Mouse (Mus musculus) C2C12 (cell line): ENCODE results near the gene Dohh. TPM values are rescaled to one million over a fixed set of nuclear protein-coding genes. Genes with fewer than 3 reads are reported as not detected.
A peak's percentile ranks its signal among the peaks of the same experiment; 100 is the strongest.

Source experiments
- H3K27me3 ChIP-seq: one replicate; pipeline ENCODE4 v1.6.1; 2011; ENCODE audit not compliant: control insufficient read depth, insufficient read depth, insufficient read length
- H3K36me3 ChIP-seq: one replicate; pipeline ENCODE4 v1.6.1; 2011; ENCODE audit not compliant: control insufficient read depth, insufficient read depth
- H3K4me3 ChIP-seq: one replicate; pipeline ENCODE4 v1.5.1; 2011; ENCODE audit warnings: mild to moderate bottlenecking, control low read depth; ENCODE audit not compliant: poor library complexity, insufficient read depth, severe bottlenecking
- H3K79me2 ChIP-seq: one replicate; pipeline ENCODE4 v1.6.1; 2011; ENCODE audit not compliant: control insufficient read depth, insufficient read depth
- H3K79me3 ChIP-seq: one replicate; pipeline ENCODE4 v1.6.1; 2011; ENCODE audit warnings: low read depth, control low read depth
- H3ac ChIP-seq: one replicate; pipeline ENCODE3; 2011; ENCODE audit warnings: low read depth; ENCODE audit not compliant: control insufficient read depth, insufficient read length
- CEBPB ChIP-seq: IDR thresholded peaks from one replicate; pipeline ENCODE4 v1.6.1; 2011; ENCODE audit warnings: low read depth, mild to moderate bottlenecking, control low read depth, moderate library complexity
- CTCF ChIP-seq: IDR thresholded peaks from one replicate; pipeline ENCODE4 v1.5.1; 2011; ENCODE audit not compliant: control insufficient read depth, insufficient read depth, insufficient read length
- FOSL1 ChIP-seq: IDR thresholded peaks from one replicate; pipeline ENCODE4 v1.8.0; 2011; ENCODE audit warnings: mild to moderate bottlenecking, low read length; ENCODE audit not compliant: poor library complexity, insufficient read depth, severe bottlenecking
- MAX ChIP-seq: IDR thresholded peaks from one replicate; pipeline ENCODE4 v1.6.1; 2011; ENCODE audit warnings: mild to moderate bottlenecking, control low read depth
- MYOD1 ChIP-seq: IDR thresholded peaks from one replicate; pipeline ENCODE4 v1.6.1; 2011; ENCODE audit warnings: low read depth; ENCODE audit not compliant: control insufficient read depth, insufficient read length
- MYOG ChIP-seq: IDR thresholded peaks from one replicate; pipeline ENCODE4 v1.6.1; 2011; ENCODE audit not compliant: control insufficient read depth, insufficient read length; ENCODE audit errors: extremely low read depth
- USF1 ChIP-seq: IDR thresholded peaks from one replicate; pipeline ENCODE4 v1.6.1; 2011; ENCODE audit warnings: low read depth, mild to moderate bottlenecking, control low read depth, moderate library complexity
- polyA plus RNA-seq: library from polyadenylated mRNA; unstranded; fragments of >200 nt; fragmentation: generic; extraction: Trizol; gene quantifications from one replicate; pipeline ENCODE4 v1.2.1, GENCODE M21; 2012; ENCODE audit warnings: missing spikeins

Gene Dohh
- polyA plus RNA-seq, 1 experiment: 148 TPM

DNA sequence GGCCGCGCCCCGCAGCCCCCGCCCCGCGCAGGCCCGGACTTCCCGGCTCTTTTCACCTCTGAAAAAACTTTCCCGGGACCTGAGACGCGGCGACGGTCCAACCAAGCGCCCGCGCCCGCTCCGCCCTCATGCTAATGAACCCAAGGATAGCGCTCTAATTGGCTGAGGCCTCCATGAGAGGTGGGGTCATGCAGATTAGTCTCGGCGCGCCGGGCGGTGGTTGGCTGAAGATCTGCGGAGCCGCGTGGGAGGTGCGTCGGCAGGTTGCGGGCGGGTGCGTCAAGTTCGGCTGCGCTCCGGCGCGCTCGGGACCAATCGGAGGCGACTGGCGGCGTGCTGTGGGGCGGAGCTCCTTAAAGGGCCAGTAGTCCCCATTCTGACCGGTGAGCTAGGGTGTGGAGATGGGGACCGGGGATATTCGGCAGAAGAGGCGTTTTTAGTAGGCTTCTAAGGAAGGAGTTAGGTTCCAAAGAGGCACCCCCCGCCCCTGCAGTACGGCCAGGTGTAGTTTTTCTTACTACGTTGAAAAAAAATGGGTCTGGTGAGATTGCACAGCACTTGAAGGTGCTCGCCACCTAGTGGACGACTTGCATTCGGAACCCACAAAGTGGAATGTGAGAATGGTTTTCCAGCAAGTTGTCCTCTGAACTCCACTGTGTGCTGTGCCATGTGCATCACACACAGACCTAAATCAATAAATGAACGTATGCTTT lies 33.7 kb upstream of the Dohh start, which contains the start of gene Hmg20b:
TSS of gene Hmg20b (minus strand) at position 130 of the 713 bp plus-strand sequence.
- Histone ChIP-seq H3K79me3 (peaks cover 5% of the 10 kb centered on the region), H3K27me3 (no peaks in the 10 kb centered on the region), H3K36me3 (peaks cover 21% of the 10 kb centered on the region), H3K79me2 (peaks cover 14% of the 10 kb centered on the region), H3ac (peak within 1 kb of the TSS; percentile 95), H3K4me3 (peak within 1 kb of the TSS; percentile 95)
- no peak for TF ChIP-seq FOSL1
- no peak for TF ChIP-seq MYOG
- TF ChIP-seq CTCF: peak; percentile 57
- no peak for TF ChIP-seq MYOD1

DNA sequence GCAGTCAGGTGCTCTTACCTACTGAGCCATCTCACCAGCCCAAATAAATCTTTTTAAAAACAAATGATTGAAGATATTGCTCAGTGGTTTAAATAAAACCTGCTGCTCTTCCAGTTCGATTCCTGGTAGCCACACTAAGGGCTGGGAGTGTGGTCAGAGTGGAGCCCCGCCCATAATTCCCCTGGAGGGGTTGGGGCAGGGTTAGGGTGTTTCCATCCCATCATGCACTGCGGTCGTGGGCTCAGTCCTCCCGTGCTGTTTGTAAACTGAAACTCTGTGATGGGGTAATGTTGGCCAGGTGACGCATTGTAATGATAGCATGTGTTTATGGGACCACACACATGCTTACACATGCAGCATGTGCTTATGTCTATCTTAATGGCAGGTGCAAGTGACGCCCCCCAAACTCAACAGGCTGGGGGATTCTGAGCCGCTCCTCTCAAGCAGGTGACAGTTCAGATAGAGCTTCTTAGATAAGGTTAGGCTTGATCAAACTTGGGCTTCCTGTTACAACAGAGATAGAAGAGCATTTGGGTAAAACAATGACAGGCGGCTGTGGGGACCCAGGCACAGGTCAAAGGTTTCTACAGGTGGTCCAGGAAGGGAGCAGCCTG lies 32.4 kb upstream of the Dohh start:
- Histone ChIP-seq H3K79me3 (peaks cover 5% of the 10 kb centered on the region), H3K27me3 (no peaks in the 10 kb centered on the region), H3K79me2 (peaks cover 14% of the 10 kb centered on the region), H3K4me3 (no peak overlapping the region), H3ac (no peak overlapping the region), H3K36me3 (peaks cover 16% of the 10 kb centered on the region)
- TF ChIP-seq CEBPB: no peak
- no peak for TF ChIP-seq MYOG
- TF ChIP-seq MYOD1: peak; percentile 10

DNA sequence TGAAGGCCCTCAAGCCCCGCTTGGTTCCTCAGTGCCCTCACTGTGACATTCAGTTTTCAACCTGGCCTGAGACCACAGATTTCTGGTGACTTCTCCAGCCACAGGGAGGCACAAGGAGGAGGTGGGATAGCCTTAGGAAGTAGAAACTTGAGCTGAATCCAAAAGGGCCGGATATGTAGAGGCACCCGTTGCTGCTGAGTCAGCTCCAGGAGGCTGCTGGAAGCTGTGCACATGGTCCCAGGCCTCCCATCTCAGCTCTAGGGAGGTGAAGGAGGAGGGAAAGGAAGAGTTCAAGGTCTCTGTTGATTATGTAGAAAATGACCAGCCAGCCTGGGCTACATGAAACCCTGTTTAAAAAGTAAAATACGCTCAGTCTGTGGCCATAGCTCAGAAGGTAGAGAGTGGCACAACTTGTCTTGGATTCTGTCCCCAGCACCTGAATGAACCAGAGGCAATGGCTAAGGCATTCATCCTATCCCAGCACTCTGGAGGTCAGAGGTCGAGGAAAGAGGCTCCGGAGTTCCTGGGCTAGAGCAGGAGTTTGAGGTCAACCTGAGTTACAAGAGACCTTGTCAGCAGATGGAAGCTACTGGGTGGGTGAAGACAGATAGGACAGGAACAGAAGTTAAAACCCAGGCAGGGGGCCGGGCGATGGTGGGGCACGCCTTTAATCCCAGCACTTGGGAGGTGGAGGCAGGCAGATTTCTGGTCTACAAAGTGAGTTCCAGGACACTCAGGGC lies 29.3 kb upstream of the Dohh start:
- H3K4me3 ChIP-seq: no peak overlapping the region
- H3K36me3 ChIP-seq: no peaks in the 10 kb centered on the region
- TF ChIP-seq MYOD1 (no peak), MAX (no peak), FOSL1 (no peak), CEBPB (no peak), USF1 (no peak), MYOG (no peak), CTCF (no peak)
- no peaks in the 10 kb centered on the region for H3K27me3 ChIP-seq
- H3ac ChIP-seq: no peak overlapping the region
- H3K79me2 ChIP-seq: peaks cover 1% of the 10 kb centered on the region
- peaks cover under 1% of the 10 kb centered on the region for H3K79me3 ChIP-seq

DNA sequence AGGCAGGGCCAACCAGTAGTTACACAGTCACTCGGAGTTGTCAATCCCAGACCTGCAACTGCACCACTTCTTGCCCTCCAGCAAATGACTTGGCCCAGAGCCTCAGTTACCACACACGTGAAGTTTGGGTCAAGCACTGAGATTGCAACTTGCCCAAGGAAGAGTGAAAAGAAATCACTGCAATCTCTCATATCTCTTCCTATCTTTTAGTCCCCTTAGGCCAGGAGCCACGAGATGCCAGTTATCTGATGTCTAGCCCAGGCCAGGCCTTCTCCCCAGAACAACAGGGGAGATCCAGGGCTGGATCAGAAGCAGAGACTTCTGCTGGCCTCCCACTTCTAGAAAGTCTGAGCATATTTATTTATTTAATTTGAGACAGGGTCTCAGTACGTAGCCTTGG lies 28.7 kb upstream of the Dohh start:
- Histone ChIP-seq H3K79me2 (no peaks in the 10 kb centered on the region), H3ac (no peak overlapping the region), H3K27me3 (no peaks in the 10 kb centered on the region), H3K36me3 (no peaks in the 10 kb centered on the region), H3K79me3 (no peaks in the 10 kb centered on the region), H3K4me3 (no peak overlapping the region)
- TF ChIP-seq CTCF: no peak
- TF ChIP-seq CEBPB: no peak
- TF ChIP-seq USF1: no peak
- TF ChIP-seq MYOD1: no peak
- no peak for TF ChIP-seq MYOG
- TF ChIP-seq FOSL1: no peak
- TF ChIP-seq MAX: no peak

DNA sequence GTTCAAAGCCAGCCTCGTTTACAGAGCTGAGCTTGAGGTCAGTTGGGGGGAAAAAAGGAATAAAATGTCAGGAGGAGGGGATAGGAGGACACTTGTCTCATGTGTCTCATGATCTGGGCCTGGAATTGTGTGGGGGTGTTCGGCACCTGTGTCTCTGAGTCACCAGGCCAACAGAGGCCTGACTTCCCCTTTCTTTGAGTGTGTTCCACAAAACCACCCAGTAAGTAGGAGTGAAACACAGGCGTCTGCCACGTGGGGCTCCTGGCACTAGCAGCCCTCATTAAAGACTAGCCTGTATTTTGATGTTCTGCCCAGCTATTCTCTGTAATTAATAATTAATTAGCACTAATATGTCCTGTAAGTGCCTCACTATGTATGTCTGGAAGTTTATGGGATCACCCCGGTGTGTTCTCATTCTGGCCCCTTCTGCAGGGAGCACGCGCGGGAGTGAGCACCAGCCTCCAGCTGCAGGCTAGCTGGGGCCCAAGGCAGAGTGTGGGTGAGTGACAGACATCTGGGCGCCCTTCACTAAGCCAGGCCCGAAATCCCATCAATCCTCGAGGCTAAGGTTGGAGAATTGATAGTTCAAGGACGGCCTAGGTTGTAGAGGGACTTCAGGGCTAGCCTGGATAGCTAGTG lies 27.8 kb upstream of the Dohh start:
- Histone ChIP-seq H3K4me3 (no peak overlapping the region), H3K36me3 (no peaks in the 10 kb centered on the region), H3K79me2 (no peaks in the 10 kb centered on the region), H3ac (peak overlapping the region; percentile 23), H3K79me3 (no peaks in the 10 kb centered on the region), H3K27me3 (no peaks in the 10 kb centered on the region)
- TF ChIP-seq FOSL1 (no peak), CEBPB (no peak), MAX (no peak), USF1 (no peak), CTCF (no peak), MYOG (no peak), MYOD1 (no peak)
